In genomic region chr14:101879050-101879694, GRCm38 (mm10) we compare ENCODE assay signal across 13 mouse cellular contexts.
DNase-seq lines count a peak whose midpoint lies in the region; ATAC-seq and TF ChIP-seq lines count a peak whose summit lies in the region.
"Had no signal": no experiment of that assay in that cellular context is flagged by ENCODE, and none has a peak within 500 bp of the region (broad histone marks: within the 10 kb centered on the region; RNA-seq: fewer than 3 reads in every experiment).

No protein-coding gene starts in this region.

- H3K9ac ChIP-seq in intestine, postnatal 0 days (ENCODE audit: low read depth, low read length), result no peak overlapping the region

- ATAC-seq in activated CD4-positive, CD25-positive, alpha-beta regulatory T cell, adult 4 months, result peak; percentile 66
- ATAC-seq in intestine, postnatal 0 days, result peak; percentile 84
- no peak for ATAC-seq in frontal cortex, adult (ENCODE audit: low TSS enrichment)

- H3K9me3 ChIP-seq in intestine, postnatal 0 days (ENCODE audit: control insufficient read depth), result no peaks in the 10 kb centered on the region
- H3K9me3 ChIP-seq: heart, embryonic 10.5 days had no signal

- H3K27ac ChIP-seq in layer of hippocampus, adult 2 months, result peak overlapping the region; percentile 75
- peak overlapping the region; percentile 66 for H3K27ac ChIP-seq in intestine, postnatal 0 days (ENCODE audit: low read depth, low read length)
- H3K27ac ChIP-seq: heart, embryonic 10.5 days had no signal

- no peaks in the 10 kb centered on the region; the same call in 1 of the 2 replicates for H3K36me3 ChIP-seq in intestine, postnatal 0 days (ENCODE audit: control insufficient read depth, insufficient read depth)
- H3K36me3 ChIP-seq: heart, embryonic 10.5 days had no signal

- peak; percentile 51 for TF ChIP-seq CTCF in layer of hippocampus, adult 2 months (conservative IDR thresholded peaks at IDR 0.05)
- peak; percentile 53 for TF ChIP-seq CTCF in intestine, postnatal 0 days (IDR thresholded peaks at IDR 0.05; ENCODE audit: low read depth)

- H3K4me3 ChIP-seq in layer of hippocampus, adult 2 months, result no peak overlapping the region
- H3K4me3 ChIP-seq in intestine, postnatal 0 days (ENCODE audit: low read depth, low read length), result no peak overlapping the region
- H3K4me3 ChIP-seq: heart, embryonic 10.5 days had no signal

- H3K4me2 ChIP-seq in intestine, postnatal 0 days (replicated peaks; ENCODE audit: low read depth), result no peak overlapping the region
- H3K4me2 ChIP-seq: liver, embryonic 11.5 days had no signal

- WGBS in intestine, postnatal 0 days, result 20% methylated on average over 7 of the region's 7 CpGs

- H3K4me1 ChIP-seq in intestine, postnatal 0 days (replicated peaks; ENCODE audit: control insufficient read depth, insufficient read depth, low read length), result peaks cover 4% of the 10 kb centered on the region; the same call in 1 of the 2 replicates

- DNase-seq in layer of hippocampus, adult 2 months (ENCODE audit: low spot score in 2 of 2), result peak in 1 of 2 experiments; percentile 37
- no peak for DNase-seq in layer of hippocampus, postnatal 25 days (ENCODE audit: extremely low spot score in 1 of 2, low spot score in 1 of 2)
- DNase-seq in CD4-positive helper T cell, adult 2 months (ENCODE audit: low read depth, low spot score), result peak; percentile 60
- no peak for DNase-seq in embryo, embryonic 9.5 days (ENCODE audit: extremely low spot score)
- DNase-seq: adrenal gland, postnatal 36 days; cerebellum, adult 8-10 months; kidney, adult 11 months; thymus, postnatal 14 days had no signal

- H3K27me3 ChIP-seq in intestine, postnatal 0 days (replicated peaks; ENCODE audit: control insufficient read depth, insufficient read depth, low read length), result no peaks in the 10 kb centered on the region
